Mouse (Mus musculus) kidney, postnatal 25 days (tissue): ENCODE data around the gene Trmt10c.
A peak's percentile ranks its signal among the peaks of the same experiment; 100 is the strongest.
"Not testable (repeated sequence)": the region's sequence is repeated elsewhere in the genome, so short reads cannot be mapped to it uniquely, and the experiment has no call there.

Experiments used
- DNase-seq, 2 experiments: peaks; one replicate each; pipeline ENCODE4 v3.0.0; 2021; ENCODE audit warnings: mixed read lengths in 2 of 2

The Trmt10c gene

GRCm38 (mm10) chr16:56037138-56038010 lies at the start of gene Trmt10c:
TSS of gene Trmt10c (minus strand) at chr16:56037819.
- peak; percentile 96 for DNase-seq

- DNase-seq, result no peak
Observed at GRCm38 (mm10) chr16:56086336-56086735, 48.7 kb upstream of the Trmt10c start.

GRCm38 (mm10) chr16:56081691-56082090 lies 44.1 kb upstream of the Trmt10c start:
- DNase-seq, result no peak

- no peak for DNase-seq
Observed at GRCm38 (mm10) chr16:56079419-56079818, 41.8 kb upstream of the Trmt10c start.

- DNase-seq, result peak in 1 of 2 experiments; percentile 14
Observed at GRCm38 (mm10) chr16:56076121-56076869, 38.7 kb upstream of the Trmt10c start.

- peak; percentile 91 to 94 for DNase-seq
Observed at GRCm38 (mm10) chr16:56075222-56076111, 37.8 kb upstream of the Trmt10c start.

- DNase-seq, result no peak
Observed at GRCm38 (mm10) chr16:56074565-56074964, 36.9 kb upstream of the Trmt10c start.

GRCm38 (mm10) chr16:56074122-56074521 lies 36.5 kb upstream of the Trmt10c start:
- no peak for DNase-seq

GRCm38 (mm10) chr16:56073150-56073549 lies 35.5 kb upstream of the Trmt10c start:
- not testable (repeated sequence) for DNase-seq

- DNase-seq, result no peak
Observed at GRCm38 (mm10) chr16:56072533-56072932, 34.9 kb upstream of the Trmt10c start.

- no peak for DNase-seq
Observed at GRCm38 (mm10) chr16:56071317-56072232, 34.0 kb upstream of the Trmt10c start.

- DNase-seq, result no peak
Observed at GRCm38 (mm10) chr16:56068523-56069070, 31.0 kb upstream of the Trmt10c start.

GRCm38 (mm10) chr16:56066113-56066512 lies 28.5 kb upstream of the Trmt10c start:
- no peak for DNase-seq

GRCm38 (mm10) chr16:56064334-56064990 lies 26.8 kb upstream of the Trmt10c start:
- peak; percentile 54 to 74 for DNase-seq

- no peak for DNase-seq
Observed at GRCm38 (mm10) chr16:56062981-56063380, 25.4 kb upstream of the Trmt10c start.

- no peak for DNase-seq
Observed at GRCm38 (mm10) chr16:56061995-56062594, 24.5 kb upstream of the Trmt10c start.

- DNase-seq, result no peak
Observed at GRCm38 (mm10) chr16:56058151-56058550, 20.5 kb upstream of the Trmt10c start.

GRCm38 (mm10) chr16:56056944-56057590 lies 19.4 kb upstream of the Trmt10c start:
- DNase-seq, result no peak

GRCm38 (mm10) chr16:56055911-56056310 lies 18.3 kb upstream of the Trmt10c start:
- no peak for DNase-seq

- not testable (repeated sequence) for DNase-seq
Observed at GRCm38 (mm10) chr16:56048038-56048437, 10.4 kb upstream of the Trmt10c start, which contains the start of gene Senp7. TSS of gene Senp7 (plus strand) at chr16:56048338.
